Mouse (Mus musculus) liver, adult (tissue): Measurements from ENCODE around the gene Ffar3.

Experiments used
- GATA4 ChIP-seq: IDR thresholded peaks from 2 replicates; pipeline ENCODE4 v1.6.1; 2014; ENCODE audit warnings: mild to moderate bottlenecking, low read length; ENCODE audit not compliant: insufficient replicate concordance

Gene Ffar3

DNA sequence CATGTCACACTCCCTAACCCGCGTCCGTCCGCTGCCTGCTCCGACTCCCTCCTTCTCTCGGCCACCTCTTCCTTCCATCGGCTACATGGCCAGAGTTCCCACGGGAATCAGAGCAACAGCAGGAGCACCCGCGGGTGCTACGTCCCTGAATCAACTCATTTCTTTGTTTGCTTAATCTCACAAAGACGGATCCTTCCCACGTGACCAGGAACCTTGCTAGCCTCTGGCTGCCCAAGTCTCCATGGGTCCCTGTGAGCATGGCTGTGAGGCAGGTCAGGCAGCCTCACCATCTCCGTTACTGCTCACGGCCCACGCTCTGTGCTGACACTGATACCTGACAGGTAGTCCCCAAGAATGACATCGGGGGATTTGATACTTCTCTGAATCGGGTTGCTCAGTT, 32.3 kb downstream of the Ffar3 start, which contains the start of gene Ffar2:
Gene Ffar2 (minus strand): TSS at position 101 of the 400 bp plus-strand sequence.
- no peak for TF ChIP-seq GATA4

GRCm38 (mm10) chr7:30821532-30821931, 34.4 kb downstream of the Ffar3 start:
- TF ChIP-seq GATA4 = no peak

- no peak for TF ChIP-seq GATA4
Observed at GRCm38 (mm10) chr7:30820854-30821445, 35.0 kb downstream of the Ffar3 start.

GRCm38 (mm10) chr7:30820131-30820530, 35.8 kb downstream of the Ffar3 start:
- no peak for TF ChIP-seq GATA4

DNA sequence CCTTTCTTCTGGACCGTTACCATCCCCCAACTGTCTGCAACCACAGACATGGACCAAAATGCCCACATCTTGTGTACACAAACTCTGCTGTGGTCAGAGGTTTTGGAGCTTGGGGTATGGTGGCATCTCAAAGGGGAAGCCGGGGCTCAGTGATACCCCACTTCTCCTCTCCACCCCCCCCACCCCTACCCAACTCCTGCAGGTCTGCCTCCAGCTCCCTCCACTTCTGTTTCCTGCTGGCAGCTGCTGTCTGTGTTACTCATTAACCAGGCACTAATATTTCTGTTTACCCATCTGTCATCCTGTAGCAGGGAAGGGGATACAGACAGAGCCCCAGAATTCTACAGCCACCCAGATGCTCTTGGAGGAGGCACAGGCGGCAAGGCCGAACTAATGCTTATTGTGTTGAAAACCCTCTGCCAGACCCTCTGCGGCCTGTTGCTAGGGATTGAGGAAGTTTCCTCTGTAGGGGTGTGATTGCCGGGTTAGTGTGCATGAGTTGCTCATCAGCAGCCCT, 43.6 kb downstream of the Ffar3 start:
- TF ChIP-seq GATA4 = no peak

DNA sequence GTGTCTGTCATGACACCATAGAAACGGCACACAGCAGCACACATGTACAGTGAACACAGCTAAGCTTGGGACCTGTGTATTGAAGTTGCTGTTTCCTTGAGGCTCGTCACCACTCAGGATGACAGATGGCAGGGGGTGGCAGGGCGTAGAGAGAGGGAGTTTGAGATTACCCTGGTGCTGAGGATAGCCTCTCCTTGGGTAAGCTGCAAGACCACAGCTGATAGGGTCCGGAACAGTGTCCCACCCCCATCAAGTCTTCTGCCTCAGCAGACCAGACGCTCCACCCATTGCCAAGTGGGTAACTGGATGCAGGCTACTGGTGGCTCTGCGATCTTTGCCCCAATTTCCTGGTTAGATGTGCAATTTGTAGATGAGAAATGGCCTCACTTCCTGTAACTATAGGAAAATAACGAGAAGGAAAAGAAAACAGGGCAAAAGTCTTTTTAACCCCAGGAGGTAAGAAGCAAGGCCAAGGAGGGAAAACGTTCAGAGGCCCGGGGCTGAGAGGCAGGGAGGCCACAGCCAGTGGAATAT, 44.2 kb downstream of the Ffar3 start:
- no peak for TF ChIP-seq GATA4

GRCm38 (mm10) chr7:30810319-30810718, 45.7 kb downstream of the Ffar3 start:
- no peak for TF ChIP-seq GATA4

DNA sequence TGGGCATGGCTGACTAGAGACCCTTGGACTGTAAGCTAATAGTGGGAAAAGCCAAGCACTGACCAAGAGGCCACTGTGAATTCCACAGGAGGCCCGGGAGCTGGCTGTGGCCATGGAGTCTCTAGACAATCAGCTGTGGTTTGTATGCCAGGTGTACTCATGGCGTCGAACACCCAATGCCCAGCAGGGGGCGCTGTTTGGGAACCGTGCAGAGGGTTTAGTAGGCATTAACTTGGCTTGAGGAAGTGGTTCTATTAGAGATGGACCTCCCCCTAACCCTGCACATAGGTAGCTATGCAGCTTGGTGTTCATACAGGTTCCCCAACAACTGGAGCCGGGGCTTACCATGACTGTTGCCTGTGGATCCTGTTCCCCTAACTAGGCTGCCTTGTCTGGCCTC, 50.1 kb downstream of the Ffar3 start:
- TF ChIP-seq GATA4 = no peak
